Mouse (Mus musculus): ENCODE measurements around the gene Mrnip. TPM values are rescaled to one million over a fixed set of nuclear protein-coding genes. Genes with fewer than 3 reads are reported as not detected.

Mrnip gene
- polyA plus RNA-seq, 1 experiment, result 7.8 TPM

GRCm38 (mm10) chr11:50156725-50157258, 17.5 kb upstream of the Mrnip start:
- Histone ChIP-seq H3K4me3 (no peak overlapping the region), H3ac (ENCODE audit: control insufficient read depth, insufficient read length) (no peak overlapping the region), H3K36me3 (ENCODE audit: control insufficient read depth, insufficient read depth) (peaks cover 17% of the 10 kb centered on the region), H3K79me2 (ENCODE audit: control insufficient read depth, insufficient read depth) (no peaks in the 10 kb centered on the region), H3K27me3 (ENCODE audit: control insufficient read depth, insufficient read depth, insufficient read length) (no peaks in the 10 kb centered on the region), H3K4me2 (ENCODE audit: low read depth) (no peak overlapping the region)
- TF ChIP-seq CEBPB (IDR thresholded peaks at IDR 0.05; ENCODE audit: insufficient read depth, poor library complexity, severe bottlenecking) (no peak), USF1 (IDR thresholded peaks at IDR 0.05; ENCODE audit: low read depth) (no peak), MYOG (IDR thresholded peaks at IDR 0.05; ENCODE audit: control insufficient read depth in 1 of 3, insufficient read depth in 1 of 3, insufficient read length in 2 of 3, low read depth in 2 of 3) (no peak), MYOD1 (IDR thresholded peaks at IDR 0.05; ENCODE audit: control insufficient read depth in 1 of 3, insufficient read length in 2 of 3, low read depth in 2 of 3) (no peak), POLR2A (IDR thresholded peaks at IDR 0.05; ENCODE audit: insufficient read length, low read depth) (no peak), REST (IDR thresholded peaks at IDR 0.05; ENCODE audit: insufficient read depth, insufficient read length) (no peak), TCF3 (IDR thresholded peaks at IDR 0.05; ENCODE audit: insufficient read length, low read depth) (no peak), TCF12 (IDR thresholded peaks at IDR 0.05; ENCODE audit: insufficient read depth, poor library complexity, severe bottlenecking) (no peak), MAX (IDR thresholded peaks at IDR 0.05; ENCODE audit: low read depth) (no peak), SRF (IDR thresholded peaks at IDR 0.05; ENCODE audit: control insufficient read depth, insufficient read length, low read depth) (no peak), POLR2AphosphoS2 (IDR thresholded peaks at IDR 0.05; ENCODE audit: insufficient read length, low read depth) (no peak), E2F4 (IDR thresholded peaks at IDR 0.05; ENCODE audit: insufficient read depth) (no peak)

- H3K4me3 ChIP-seq, result no peak overlapping the region
- no peaks in the 10 kb centered on the region for H3K27me3 ChIP-seq (ENCODE audit: control insufficient read depth, insufficient read depth, insufficient read length)
- TF ChIP-seq REST (IDR thresholded peaks at IDR 0.05; ENCODE audit: insufficient read depth, insufficient read length) (no peak), CEBPB (IDR thresholded peaks at IDR 0.05; ENCODE audit: insufficient read depth, poor library complexity, severe bottlenecking) (no peak), POLR2A (IDR thresholded peaks at IDR 0.05; ENCODE audit: insufficient read length, low read depth) (no peak), POLR2AphosphoS2 (IDR thresholded peaks at IDR 0.05; ENCODE audit: insufficient read length, low read depth) (no peak), TCF12 (IDR thresholded peaks at IDR 0.05; ENCODE audit: insufficient read depth, poor library complexity, severe bottlenecking) (no peak), MAX (IDR thresholded peaks at IDR 0.05; ENCODE audit: low read depth) (no peak), MYOD1 (IDR thresholded peaks at IDR 0.05; ENCODE audit: control insufficient read depth in 1 of 3, insufficient read length in 2 of 3, low read depth in 2 of 3) (no peak), E2F4 (IDR thresholded peaks at IDR 0.05; ENCODE audit: insufficient read depth) (no peak), USF1 (IDR thresholded peaks at IDR 0.05; ENCODE audit: low read depth) (no peak), SRF (IDR thresholded peaks at IDR 0.05; ENCODE audit: control insufficient read depth, insufficient read length, low read depth) (no peak), TCF3 (IDR thresholded peaks at IDR 0.05; ENCODE audit: insufficient read length, low read depth) (no peak), MYOG (IDR thresholded peaks at IDR 0.05; ENCODE audit: control insufficient read depth in 1 of 3, insufficient read depth in 1 of 3, insufficient read length in 2 of 3, low read depth in 2 of 3) (no peak)
- H3K36me3 ChIP-seq (ENCODE audit: control insufficient read depth, insufficient read depth), result peaks cover 17% of the 10 kb centered on the region
- H3K4me2 ChIP-seq (ENCODE audit: low read depth), result no peak overlapping the region
- no peaks in the 10 kb centered on the region for H3K79me2 ChIP-seq (ENCODE audit: control insufficient read depth, insufficient read depth)
- no peak overlapping the region for H3ac ChIP-seq (ENCODE audit: control insufficient read depth, insufficient read length)
These were observed 15.9 kb upstream of the Mrnip start for GRCm38 (mm10) chr11:50158346-50158745.

DNA sequence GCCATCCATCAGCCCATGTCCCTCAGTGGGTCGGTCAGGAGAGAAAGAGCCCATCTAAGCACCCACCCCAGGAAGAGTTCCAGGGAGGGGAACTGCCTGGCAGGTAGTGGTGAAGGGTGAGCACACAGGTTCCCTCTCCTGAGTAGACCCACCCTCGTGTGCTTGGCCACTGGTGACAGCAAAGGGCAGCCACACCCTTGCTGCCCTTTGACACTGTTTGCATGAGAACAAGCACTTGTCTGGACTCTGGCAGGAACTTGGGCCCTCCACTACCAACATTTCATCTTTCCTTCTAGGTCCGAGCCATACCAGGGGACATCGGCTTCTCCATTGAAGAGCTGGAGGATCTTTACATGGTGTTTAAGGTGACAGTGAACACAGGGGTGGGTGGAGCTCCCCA, 14.9 kb upstream of the Mrnip start:
- Histone ChIP-seq H3K4me2 (ENCODE audit: low read depth) (no peak overlapping the region), H3K36me3 (ENCODE audit: control insufficient read depth, insufficient read depth) (peaks cover 22% of the 10 kb centered on the region), H3ac (ENCODE audit: control insufficient read depth, insufficient read length) (no peak overlapping the region), H3K27me3 (ENCODE audit: control insufficient read depth, insufficient read depth, insufficient read length) (no peaks in the 10 kb centered on the region), H3K4me3 (no peak overlapping the region), H3K79me2 (ENCODE audit: control insufficient read depth, insufficient read depth) (no peaks in the 10 kb centered on the region)
- TF ChIP-seq TCF3 (IDR thresholded peaks at IDR 0.05; ENCODE audit: insufficient read length, low read depth) (no peak), MYOD1 (IDR thresholded peaks at IDR 0.05; ENCODE audit: control insufficient read depth in 1 of 3, insufficient read length in 2 of 3, low read depth in 2 of 3) (no peak), POLR2AphosphoS2 (IDR thresholded peaks at IDR 0.05; ENCODE audit: insufficient read length, low read depth) (no peak), MYOG (IDR thresholded peaks at IDR 0.05; ENCODE audit: control insufficient read depth in 1 of 3, insufficient read depth in 1 of 3, insufficient read length in 2 of 3, low read depth in 2 of 3) (no peak), TCF12 (IDR thresholded peaks at IDR 0.05; ENCODE audit: insufficient read depth, poor library complexity, severe bottlenecking) (no peak), E2F4 (IDR thresholded peaks at IDR 0.05; ENCODE audit: insufficient read depth) (no peak), MAX (IDR thresholded peaks at IDR 0.05; ENCODE audit: low read depth) (no peak), POLR2A (IDR thresholded peaks at IDR 0.05; ENCODE audit: insufficient read length, low read depth) (no peak), CEBPB (IDR thresholded peaks at IDR 0.05; ENCODE audit: insufficient read depth, poor library complexity, severe bottlenecking) (no peak), SRF (IDR thresholded peaks at IDR 0.05; ENCODE audit: control insufficient read depth, insufficient read length, low read depth) (no peak), REST (IDR thresholded peaks at IDR 0.05; ENCODE audit: insufficient read depth, insufficient read length) (no peak), USF1 (IDR thresholded peaks at IDR 0.05; ENCODE audit: low read depth) (no peak)

DNA sequence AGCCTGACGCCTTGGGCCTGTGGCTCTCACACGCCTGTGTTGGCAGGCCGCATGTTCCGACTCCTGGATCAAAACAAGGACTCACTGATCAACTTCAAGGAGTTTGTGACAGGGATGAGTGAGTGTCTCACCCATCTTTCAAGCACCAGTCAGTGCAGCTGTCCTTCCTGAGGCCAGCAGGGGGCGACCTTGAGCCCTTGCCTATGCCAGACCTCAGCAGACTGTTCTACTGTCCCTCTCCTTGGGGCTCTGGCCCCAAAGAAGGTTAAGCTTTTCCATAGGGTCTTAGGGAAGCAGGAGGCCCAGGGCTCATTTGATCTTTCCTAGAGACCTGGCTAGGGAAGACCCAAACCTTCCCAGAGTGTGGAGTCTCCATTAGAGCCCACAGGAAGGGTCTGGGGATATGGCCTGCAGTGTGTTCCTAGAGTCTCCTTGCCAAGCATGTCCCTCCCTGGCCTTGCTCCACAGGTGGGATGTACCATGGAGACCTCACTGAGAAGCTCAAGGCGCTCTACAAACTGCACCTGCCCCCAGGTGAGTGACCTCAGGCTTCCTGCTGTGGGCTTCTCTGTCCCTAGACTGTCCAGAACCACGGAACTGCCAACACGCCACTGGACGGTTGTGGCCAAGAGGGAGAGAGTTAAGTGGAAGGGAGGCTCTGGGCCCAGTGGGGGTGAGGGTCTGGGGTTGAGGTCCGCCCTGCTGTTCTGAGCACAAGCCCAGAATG, 12.5 kb upstream of the Mrnip start:
- Histone ChIP-seq H3K27me3 (ENCODE audit: control insufficient read depth, insufficient read depth, insufficient read length) (no peaks in the 10 kb centered on the region), H3K4me2 (ENCODE audit: low read depth) (no peak overlapping the region), H3K79me2 (ENCODE audit: control insufficient read depth, insufficient read depth) (no peaks in the 10 kb centered on the region), H3K4me3 (no peak overlapping the region), H3K36me3 (ENCODE audit: control insufficient read depth, insufficient read depth) (peaks cover 13% of the 10 kb centered on the region), H3ac (ENCODE audit: control insufficient read depth, insufficient read length) (no peak overlapping the region)
- TF ChIP-seq MYOG (IDR thresholded peaks at IDR 0.05; ENCODE audit: control insufficient read depth in 1 of 3, insufficient read depth in 1 of 3, insufficient read length in 2 of 3, low read depth in 2 of 3) (peak in 2 of 3 experiments; percentile 2 to 68), SRF (IDR thresholded peaks at IDR 0.05; ENCODE audit: control insufficient read depth, insufficient read length, low read depth) (no peak), MAX (IDR thresholded peaks at IDR 0.05; ENCODE audit: low read depth) (no peak), MYOD1 (IDR thresholded peaks at IDR 0.05; ENCODE audit: control insufficient read depth in 1 of 3, insufficient read length in 2 of 3, low read depth in 2 of 3) (peak in 2 of 3 experiments; percentile 41 to 58)
